In the genomic region with DNA sequence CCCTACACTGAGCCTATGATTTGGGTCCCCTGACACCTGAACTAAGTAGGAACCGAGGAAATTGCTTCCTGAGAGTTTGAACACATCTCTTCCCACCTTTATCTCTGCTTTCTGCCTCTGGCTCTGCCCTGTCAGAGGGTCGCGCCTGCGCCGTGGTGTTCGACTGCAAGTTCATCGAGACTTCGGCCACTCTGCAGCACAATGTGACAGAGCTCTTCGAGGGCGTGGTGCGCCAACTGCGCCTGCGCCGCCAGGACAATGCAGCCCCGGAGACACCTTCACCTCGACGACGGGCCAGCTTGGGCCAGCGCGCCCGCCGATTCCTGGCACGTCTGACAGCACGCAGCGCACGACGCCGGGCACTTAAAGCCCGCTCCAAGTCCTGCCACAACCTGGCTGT, we compare ENCODE assay signal across 33 mouse cellular contexts. TPM values are rescaled to one million over a fixed set of nuclear protein-coding genes. Genes with fewer than 3 reads are reported as not detected.
DNase-seq lines count a peak whose midpoint lies in the region; TF ChIP-seq lines count a peak whose summit lies in the region.
"Had no signal": no experiment of that assay in that cellular context is flagged by ENCODE, and none has a peak within 500 bp of the region (broad histone marks: within the 10 kb centered on the region; RNA-seq: fewer than 3 reads in every experiment).

No protein-coding gene starts in this region.

- H3K27me3 ChIP-seq in heart, adult 2 months (ENCODE audit: control insufficient read depth, insufficient read depth, low read length) = no peaks in the 10 kb centered on the region
- H3K27me3 ChIP-seq in kidney, adult 2 months (replicated peaks; ENCODE audit: control insufficient read depth, insufficient read depth, low read length) = no peaks in the 10 kb centered on the region
- peaks cover 89% of the 10 kb centered on the region for H3K27me3 ChIP-seq in E14TG2a.4 (ENCODE audit: insufficient read depth, low read length)

- WGBS in heart, adult 2 months = 71% methylated on average over 29 of the region's 29 CpGs
- 78% methylated on average over 29 of the region's 29 CpGs for WGBS in kidney, adult 2 months

- no peak overlapping the region for H3K4me3 ChIP-seq in heart, adult 2 months
- H3K4me3 ChIP-seq in kidney, adult 2 months (ENCODE audit: insufficient read depth, low read depth, low read length) = no peak overlapping the region
- peak overlapping the region; percentile 49 for H3K4me3 ChIP-seq in E14TG2a.4 (replicated peaks; ENCODE audit: low read length)
- H3K4me3 ChIP-seq: embryonic facial prominence, embryonic 13.5 days; erythroblast, embryonic 14.5 days; forebrain, embryonic 12.5 days; hindbrain, embryonic 10.5 days; layer of hippocampus, adult 2 months had no signal

- intact Hi-C loops in heart, adult 2 months (cut with DNase I) = no loop called here

- H3K4me1 ChIP-seq in heart, adult 2 months (ENCODE audit: control insufficient read depth, insufficient read depth, low read length) = peaks cover 4% of the 10 kb centered on the region
- peaks cover 4% of the 10 kb centered on the region; the same call in 1 of the 2 replicates for H3K4me1 ChIP-seq in kidney, adult 2 months (ENCODE audit: control insufficient read depth, insufficient read depth, low read length)
- peaks cover 13% of the 10 kb centered on the region; the same call in 1 of the 2 replicates for H3K4me1 ChIP-seq in E14TG2a.4 (replicated peaks; ENCODE audit: low read depth, low read length)

- peak overlapping the region; percentile 3; the same call in 1 of the 2 replicates for H3K27ac ChIP-seq in heart, adult 2 months
- H3K27ac ChIP-seq in kidney, adult 2 months (ENCODE audit: insufficient read depth, low read depth, low read length) = peak overlapping the region; percentile 7; the same call in 1 of the 2 replicates
- H3K27ac ChIP-seq: embryonic facial prominence, embryonic 13.5 days; forebrain, embryonic 12.5 days; hindbrain, embryonic 10.5 days; layer of hippocampus, adult 2 months; macrophage had no signal

- H3K36me3 ChIP-seq in heart, adult 2 months (ENCODE audit: control insufficient read depth, insufficient read depth, low read length) = no peaks in the 10 kb centered on the region
- H3K36me3 ChIP-seq in kidney, adult 2 months (ENCODE audit: control insufficient read depth, insufficient read depth, low read length) = no peaks in the 10 kb centered on the region
- H3K36me3 ChIP-seq in E14TG2a.4 (ENCODE audit: insufficient read depth, low read length) = no peaks in the 10 kb centered on the region
- H3K36me3 ChIP-seq: embryonic facial prominence, embryonic 13.5 days; forebrain, embryonic 12.5 days; hindbrain, embryonic 10.5 days had no signal

- no peak for TF ChIP-seq CTCF in heart, adult 2 months (IDR thresholded peaks at IDR 0.05)
- no peak for TF ChIP-seq CTCF in kidney, adult 2 months (conservative IDR thresholded peaks at IDR 0.05; ENCODE audit: insufficient read depth, insufficient read length, low read depth, low read length)
- no peak for TF ChIP-seq CTCF in E14TG2a.4 (conservative IDR thresholded peaks at IDR 0.05; ENCODE audit: low read length)

- no peak for DNase-seq in heart, adult 2 months
- no peak for DNase-seq in heart, adult 9 months (ENCODE audit: low spot score in 2 of 2)
- no peak for DNase-seq in kidney, adult 2 months
- no peak for DNase-seq in kidney, postnatal 14 days
- peak; percentile 78 for DNase-seq in ZHBTc4 (ENCODE audit: low read depth, low spot score)
- no peak for DNase-seq in embryo, embryonic 9.5 days (ENCODE audit: extremely low spot score)
- no peak for DNase-seq in urinary bladder, postnatal 25 days (ENCODE audit: low spot score)
- DNase-seq: adrenal gland, postnatal 10 days; cerebellum, adult 18-20 months; cerebellum, postnatal 25 days; kidney, adult 11 months; right cerebral cortex, postnatal 4 days; thymus, postnatal 14 days had no signal

- peaks cover 6% of the 10 kb centered on the region for H3K9me3 ChIP-seq in E14TG2a.4 (ENCODE audit: low read length)
- H3K9me3 ChIP-seq: embryonic facial prominence, embryonic 13.5 days; forebrain, embryonic 12.5 days; hindbrain, embryonic 10.5 days had no signal

- no peaks in the 10 kb centered on the region for H3K79me2 ChIP-seq in heart, adult 2 months (replicated peaks; ENCODE audit: control insufficient read depth, insufficient read depth, low read length)

- H3K9ac ChIP-seq in heart, adult 2 months (ENCODE audit: low read depth, low read length) = no peak overlapping the region
- H3K9ac ChIP-seq: forebrain, embryonic 12.5 days had no signal

- no peak for TF ChIP-seq POLR2A in heart, adult 2 months (IDR thresholded peaks at IDR 0.05; ENCODE audit: insufficient read depth, low read depth, low read length)
- TF ChIP-seq POLR2A in kidney, adult 2 months (IDR thresholded peaks at IDR 0.05; ENCODE audit: low read depth, low read length) = no peak

- TF ChIP-seq EP300 in heart, adult 2 months (IDR thresholded peaks at IDR 0.05; ENCODE audit: insufficient read depth, low read depth, low read length) = no peak

RNA-seq across cellular contexts. Expression of gene Rem1, which starts 7.6 kb away (rescaled TPM):
- 1 to 10 TPM; 5.8 to 7.1 TPM for total RNA-seq in heart, adult 2 months (2021)
- polyA plus RNA-seq in heart, adult 2 months (2012; rRNA removed) = 5.6 and 7.1 TPM in 2 replicates
- 10.5 and 13.5 TPM in 2 replicates for polyA plus RNA-seq in kidney, adult 2 months (2012; rRNA removed)
- total RNA-seq: MEL had no signal
- polyA plus RNA-seq: erythroblast, embryonic 14.5 days; macrophage; neural tube, embryonic 14.5 days had no signal

RNA-seq across cellular contexts. Expression of gene Defb25, which starts 11.5 kb away (rescaled TPM):
- total RNA-seq in heart, adult 2 months (2021) = not detected
- not detected in 2 replicates for polyA plus RNA-seq in heart, adult 2 months (2012; rRNA removed)
- 1.0 TPM in 1 of 2 replicates, not detected in the other for polyA plus RNA-seq in kidney, adult 2 months (2012; rRNA removed)
- total RNA-seq: adrenal gland, postnatal 10 days; layer of hippocampus, adult 2 months; layer of hippocampus, postnatal 25 days; left cerebral cortex, postnatal 10 days; liver, adult 2 months; MEL; midbrain, postnatal 0 days had no signal
- polyA plus RNA-seq: embryonic facial prominence, embryonic 13.5 days; erythroblast, embryonic 14.5 days; forebrain, embryonic 12.5 days; hindbrain, embryonic 10.5 days; hindbrain, embryonic 16.5 days; limb, embryonic 11.5 days; liver, adult 2 months; liver, embryonic 16.5 days; macrophage; neural tube, embryonic 14.5 days had no signal

RNA-seq across cellular contexts. Expression of gene Defb36, which starts 30.2 kb away (rescaled TPM):
- not detected for total RNA-seq in heart, adult 2 months (2021)
- not detected in 2 replicates for polyA plus RNA-seq in heart, adult 2 months (2012; rRNA removed)
- 0.27 and 0.52 TPM in 2 replicates for polyA plus RNA-seq in kidney, adult 2 months (2012; rRNA removed)
- total RNA-seq: gastrocnemius, postnatal 4 days; layer of hippocampus, adult 2 months; layer of hippocampus, postnatal 25 days; left cerebral cortex, postnatal 10 days; liver, adult 2 months; MEL; midbrain, postnatal 0 days had no signal
- polyA plus RNA-seq: embryonic facial prominence, embryonic 13.5 days; erythroblast, embryonic 14.5 days; forebrain, embryonic 12.5 days; heart, postnatal 0 days; hindbrain, embryonic 10.5 days; hindbrain, embryonic 16.5 days; limb, embryonic 11.5 days; liver, adult 2 months; liver, embryonic 16.5 days; lung, postnatal 0 days; macrophage; midbrain, postnatal 0 days; neural tube, embryonic 14.5 days; stomach, embryonic 16.5 days had no signal

RNA-seq across cellular contexts. Expression of gene H13, which starts 35.0 kb away (rescaled TPM):
- 10 to 100 TPM; 33.9 to 37.6 TPM for total RNA-seq in heart, adult 2 months (2021)
- 42.9 and 43.5 TPM in 2 replicates for polyA plus RNA-seq in heart, adult 2 months (2012; rRNA removed)
- polyA plus RNA-seq in kidney, adult 2 months (2012; rRNA removed) = 129 and 161 TPM in 2 replicates

RNA-seq across cellular contexts. Expression of gene Defb45, which starts 35.1 kb away (rescaled TPM):
- not detected for total RNA-seq in heart, adult 2 months (2021)
- not detected in 2 replicates for polyA plus RNA-seq in heart, adult 2 months (2012; rRNA removed)
- not detected in 2 replicates for polyA plus RNA-seq in kidney, adult 2 months (2012; rRNA removed)
- total RNA-seq: adrenal gland, postnatal 10 days; gastrocnemius, postnatal 4 days; layer of hippocampus, adult 2 months; layer of hippocampus, postnatal 25 days; left cerebral cortex, postnatal 10 days; liver, adult 2 months; MEL; midbrain, postnatal 0 days had no signal
- polyA plus RNA-seq: embryonic facial prominence, embryonic 13.5 days; erythroblast, embryonic 14.5 days; forebrain, embryonic 12.5 days; heart, postnatal 0 days; hindbrain, embryonic 10.5 days; hindbrain, embryonic 16.5 days; limb, embryonic 11.5 days; liver, adult 2 months; liver, embryonic 16.5 days; lung, postnatal 0 days; macrophage; midbrain, postnatal 0 days; neural tube, embryonic 14.5 days; stomach, embryonic 16.5 days had no signal
